Mouse (Mus musculus): ENCODE measurements around the gene Igf1. TPM values are rescaled to one million over a fixed set of nuclear protein-coding genes. Genes with fewer than 3 reads are reported as not detected.

Gene Igf1
- total and polyA plus RNA-seq, 3 experiments, result not detected

DNA sequence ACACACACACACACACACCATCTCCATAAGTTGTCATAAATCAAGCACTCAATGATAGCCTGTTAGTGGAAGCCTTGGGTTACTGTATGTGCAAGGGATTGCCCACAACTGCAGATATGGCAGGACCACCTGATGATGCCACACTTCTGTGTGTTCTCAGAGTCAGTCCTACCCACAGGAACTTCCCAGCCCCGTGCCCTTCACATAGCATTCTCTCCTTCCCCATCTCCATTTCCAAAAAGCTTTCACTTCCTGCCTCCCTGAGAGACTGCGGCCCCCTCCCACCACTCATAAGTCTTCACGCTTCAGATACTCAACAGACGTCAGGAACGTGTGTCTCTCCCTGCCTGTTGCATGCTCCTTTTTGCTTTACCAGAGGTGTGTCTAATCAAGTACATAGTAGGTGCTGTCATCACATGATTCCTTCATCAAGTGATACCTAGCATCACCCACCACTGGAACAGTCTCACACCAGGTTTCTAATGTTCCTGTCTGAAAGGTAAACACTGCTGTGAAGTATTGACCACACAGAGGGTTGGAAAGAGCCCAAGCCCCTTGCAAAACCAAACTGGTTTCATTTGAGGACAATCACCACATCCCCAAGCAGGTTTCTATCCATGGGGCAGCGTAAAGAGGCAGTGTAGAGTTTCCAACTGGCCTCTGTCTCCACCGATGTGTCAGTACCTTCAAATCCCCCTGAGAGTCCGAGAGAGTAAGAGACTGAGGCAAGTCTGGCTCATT lies 680 bp upstream of the Igf1 start:
- H3K9me3 ChIP-seq (replicated peaks; ENCODE audit: insufficient read depth, low read length), result no peaks in the 10 kb centered on the region
- H3K4me3 ChIP-seq (ENCODE audit: control insufficient read depth in 1 of 2, insufficient read depth in 1 of 2, low read depth in 2 of 2, low read length in 2 of 2), result no peak overlapping the region
- H3K27me3 ChIP-seq (ENCODE audit: control insufficient read depth in 1 of 2, insufficient read depth in 2 of 2, low read length in 2 of 2), result no peaks in the 10 kb centered on the region; a peak in 2 of 4 replicates
- no peak overlapping the region for H3K27ac ChIP-seq (ENCODE audit: control insufficient read depth, low read depth, low read length)
- no peak for TF ChIP-seq MAX (IDR thresholded peaks at IDR 0.05; ENCODE audit: low read length)
- TF ChIP-seq MYC (IDR thresholded peaks at IDR 0.05; ENCODE audit: low read depth, low read length), result no peak
- TF ChIP-seq ZNF384 (IDR thresholded peaks at IDR 0.05; ENCODE audit: low read depth, low read length), result no peak
- no peak for TF ChIP-seq ELF1 (IDR thresholded peaks at IDR 0.05; ENCODE audit: low read depth, low read length)
- TF ChIP-seq EP300 (IDR thresholded peaks at IDR 0.05; ENCODE audit: low read depth in 1 of 2, low read length in 2 of 2), result no peak
- no peak for TF ChIP-seq RAD21 (IDR thresholded peaks at IDR 0.05; ENCODE audit: low read depth, low read length)
- no peak for TF ChIP-seq MXI1 (IDR thresholded peaks at IDR 0.05; ENCODE audit: low read depth, low read length)
- no peak for TF ChIP-seq ZKSCAN1 (IDR thresholded peaks at IDR 0.05; ENCODE audit: low read depth, low read length)
- no peak overlapping the region for H3K9ac ChIP-seq (ENCODE audit: control insufficient read depth, low read depth, low read length, poor library complexity, severe bottlenecking)
- no peak for DNase-seq (ENCODE audit: low read depth, low spot score)
- H3K4me1 ChIP-seq (ENCODE audit: control insufficient read depth in 1 of 2, insufficient read depth in 2 of 2, low read length in 2 of 2), result no peaks in the 10 kb centered on the region
- no peaks in the 10 kb centered on the region for H3K79me2 ChIP-seq (ENCODE audit: control insufficient read depth, insufficient read depth, low read length, poor library complexity)
- no peaks in the 10 kb centered on the region for H3K36me3 ChIP-seq (ENCODE audit: control insufficient read depth in 1 of 2, insufficient read depth in 2 of 2, low read length in 2 of 2)

DNA sequence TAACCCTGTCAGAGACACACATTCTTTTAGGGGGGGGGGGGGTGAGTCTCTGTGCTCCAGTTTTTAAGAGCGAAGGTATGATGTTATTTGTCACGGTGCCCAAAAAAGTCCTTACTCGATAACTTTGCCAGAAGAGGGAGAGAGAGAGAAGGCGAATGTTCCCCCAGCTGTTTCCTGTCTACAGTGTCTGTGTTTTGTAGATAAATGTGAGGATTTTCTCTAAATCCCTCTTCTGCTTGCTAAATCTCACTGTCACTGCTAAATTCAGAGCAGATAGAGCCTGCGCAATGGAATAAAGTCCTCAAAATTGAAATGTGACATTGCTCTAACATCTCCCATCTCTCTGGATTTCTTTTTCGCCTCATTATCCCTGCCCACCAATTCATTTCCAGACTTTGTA lies 874 bp downstream of the Igf1 start:
- Histone ChIP-seq H3K27ac (ENCODE audit: control insufficient read depth, low read depth, low read length) (no peak overlapping the region), H3K4me3 (ENCODE audit: control insufficient read depth in 1 of 2, insufficient read depth in 1 of 2, low read depth in 2 of 2, low read length in 2 of 2) (no peak overlapping the region)

DNA sequence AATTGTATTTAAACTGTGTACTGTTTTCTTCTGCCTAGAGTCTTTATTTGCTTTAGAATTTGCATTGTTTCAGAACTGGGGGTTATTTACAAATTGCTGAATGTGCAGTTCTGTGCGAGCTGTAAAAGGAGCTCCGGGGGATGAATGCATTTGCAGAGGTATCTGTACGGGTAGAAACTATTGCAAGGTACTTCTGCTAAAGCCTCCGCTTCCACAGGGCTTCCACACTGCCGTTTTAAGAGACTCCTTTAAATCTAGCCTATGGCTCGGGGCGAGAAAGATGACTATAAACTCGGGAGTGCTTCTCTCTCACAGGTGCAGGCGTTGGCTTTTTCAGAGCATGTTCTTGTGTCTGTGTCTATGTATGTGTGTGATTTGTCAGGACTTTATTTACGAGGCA lies 1.4 kb downstream of the Igf1 start:
- Histone ChIP-seq H3K9ac (ENCODE audit: control insufficient read depth, low read depth, low read length, poor library complexity, severe bottlenecking) (no peak overlapping the region), H3K9me3 (replicated peaks; ENCODE audit: insufficient read depth, low read length) (no peaks in the 10 kb centered on the region), H3K27me3 (ENCODE audit: control insufficient read depth in 1 of 2, insufficient read depth in 2 of 2, low read length in 2 of 2) (no peaks in the 10 kb centered on the region; a peak in 2 of 4 replicates), H3K36me3 (ENCODE audit: control insufficient read depth in 1 of 2, insufficient read depth in 2 of 2, low read length in 2 of 2) (no peaks in the 10 kb centered on the region), H3K79me2 (ENCODE audit: control insufficient read depth, insufficient read depth, low read length, poor library complexity) (no peaks in the 10 kb centered on the region), H3K27ac (ENCODE audit: control insufficient read depth, low read depth, low read length) (no peak overlapping the region), H3K4me1 (ENCODE audit: control insufficient read depth in 1 of 2, insufficient read depth in 2 of 2, low read length in 2 of 2) (no peaks in the 10 kb centered on the region), H3K4me3 (ENCODE audit: control insufficient read depth in 1 of 2, insufficient read depth in 1 of 2, low read depth in 2 of 2, low read length in 2 of 2) (no peak overlapping the region)
- DNase-seq (ENCODE audit: low read depth, low spot score), result no peak
- no peak for TF ChIP-seq GATA1 (IDR thresholded peaks at IDR 0.05; ENCODE audit: low read depth, low read length)
- TF ChIP-seq MXI1 (IDR thresholded peaks at IDR 0.05; ENCODE audit: low read depth, low read length), result no peak
- TF ChIP-seq KAT2A (conservative IDR thresholded peaks at IDR 0.05; ENCODE audit: low read depth, low read length), result no peak
- TF ChIP-seq TBP (IDR thresholded peaks at IDR 0.05; ENCODE audit: low read depth, low read length), result no peak
- no peak for TF ChIP-seq ZMIZ1 (IDR thresholded peaks at IDR 0.05; ENCODE audit: low read depth, low read length)
- TF ChIP-seq E2F4 (IDR thresholded peaks at IDR 0.05; ENCODE audit: borderline replicate concordance, low read depth, low read length), result no peak
- TF ChIP-seq MYC (IDR thresholded peaks at IDR 0.05; ENCODE audit: low read depth, low read length), result no peak
- no peak for TF ChIP-seq ZNF384 (IDR thresholded peaks at IDR 0.05; ENCODE audit: low read depth, low read length)
- no peak for TF ChIP-seq CHD1 (IDR thresholded peaks at IDR 0.05; ENCODE audit: low read depth, low read length)
- TF ChIP-seq RAD21 (IDR thresholded peaks at IDR 0.05; ENCODE audit: low read depth, low read length), result no peak
- no peak for TF ChIP-seq HCFC1 (IDR thresholded peaks at IDR 0.05; ENCODE audit: low read depth, low read length)
- no peak for TF ChIP-seq ZC3H11A (IDR thresholded peaks at IDR 0.05; ENCODE audit: low read depth, low read length)
- TF ChIP-seq NRF1 (IDR thresholded peaks at IDR 0.05; ENCODE audit: insufficient read depth, low read depth, low read length, poor library complexity, severe bottlenecking), result no peak
- TF ChIP-seq NELFE (IDR thresholded peaks at IDR 0.05; ENCODE audit: low read depth, low read length), result no peak
- no peak for TF ChIP-seq CTCF (IDR thresholded peaks at IDR 0.05 in 2 of 3, conservative IDR thresholded peaks at IDR 0.05 in 1 of 3; ENCODE audit: control insufficient read depth in 1 of 3, insufficient read depth in 1 of 3, low read depth in 2 of 3, low read length in 3 of 3, poor library complexity in 1 of 3, severe bottlenecking in 1 of 3)

More for the DNA sequence above, 874 bp downstream of the Igf1 start:
- no peaks in the 10 kb centered on the region for H3K9me3 ChIP-seq (replicated peaks; ENCODE audit: insufficient read depth, low read length)
- no peaks in the 10 kb centered on the region for H3K4me1 ChIP-seq (ENCODE audit: control insufficient read depth in 1 of 2, insufficient read depth in 2 of 2, low read length in 2 of 2)
- TF ChIP-seq KAT2A (conservative IDR thresholded peaks at IDR 0.05; ENCODE audit: low read depth, low read length) (no peak), MEF2A (IDR thresholded peaks at IDR 0.05; ENCODE audit: extremely low read depth, insufficient replicate concordance, low read depth, low read length, poor library complexity, severe bottlenecking) (no peak), TBP (IDR thresholded peaks at IDR 0.05; ENCODE audit: low read depth, low read length) (no peak), NELFE (IDR thresholded peaks at IDR 0.05; ENCODE audit: low read depth, low read length) (no peak), MYC (IDR thresholded peaks at IDR 0.05; ENCODE audit: low read depth, low read length) (no peak), POLR2A (IDR thresholded peaks at IDR 0.05; ENCODE audit: control insufficient read depth in 1 of 2, insufficient read depth in 1 of 2, low read depth in 1 of 2, low read length in 2 of 2, poor library complexity in 1 of 2) (no peak), ZKSCAN1 (IDR thresholded peaks at IDR 0.05; ENCODE audit: low read depth, low read length) (no peak), ELF1 (IDR thresholded peaks at IDR 0.05; ENCODE audit: low read depth, low read length) (no peak)
- H3K36me3 ChIP-seq (ENCODE audit: control insufficient read depth in 1 of 2, insufficient read depth in 2 of 2, low read length in 2 of 2), result no peaks in the 10 kb centered on the region
- no peaks in the 10 kb centered on the region; a peak in 2 of 4 replicates for H3K27me3 ChIP-seq (ENCODE audit: control insufficient read depth in 1 of 2, insufficient read depth in 2 of 2, low read length in 2 of 2)
- no peaks in the 10 kb centered on the region for H3K79me2 ChIP-seq (ENCODE audit: control insufficient read depth, insufficient read depth, low read length, poor library complexity)
- H3K9ac ChIP-seq (ENCODE audit: control insufficient read depth, low read depth, low read length, poor library complexity, severe bottlenecking), result no peak overlapping the region
- no peak for DNase-seq (ENCODE audit: low read depth, low spot score)
